Mouse (Mus musculus): ENCODE data around the gene Nek3.

Gene Nek3

DNA sequence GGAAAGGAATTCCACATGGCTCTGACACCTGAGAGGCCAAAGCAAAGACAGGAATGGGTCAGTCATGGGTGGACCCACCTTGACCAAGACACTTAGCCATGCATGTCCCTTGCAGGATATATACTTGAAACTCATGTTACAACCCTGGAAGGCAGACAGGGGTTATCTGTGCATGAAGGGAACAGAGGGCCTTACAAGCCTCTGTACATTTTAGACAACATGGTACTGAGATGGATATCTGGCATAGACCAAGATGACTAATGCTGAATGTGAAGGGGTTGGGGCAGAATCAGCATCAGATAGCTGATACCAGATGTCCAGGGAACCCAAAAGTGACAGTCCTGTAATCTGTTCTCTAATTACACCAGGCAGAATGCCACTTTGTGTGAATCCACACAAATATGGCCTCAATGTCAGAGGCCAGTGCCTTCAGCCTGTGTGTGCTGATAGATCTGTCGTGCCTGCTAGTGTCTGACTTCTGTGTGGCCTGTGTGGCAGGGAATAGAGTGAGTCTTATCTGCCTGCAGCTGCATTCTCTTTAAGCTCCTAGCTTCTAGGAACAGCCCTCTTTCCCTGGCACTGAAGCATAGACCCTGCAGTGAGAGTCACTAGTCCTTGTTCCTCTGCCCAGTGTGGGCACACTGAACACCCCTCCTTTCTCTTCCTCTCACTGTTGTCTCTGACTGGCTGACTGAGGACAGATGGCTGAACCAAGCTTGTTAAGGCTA is 22.3 kb downstream of the Nek3 start:
- no peak for DNase-seq (ENCODE audit: low read depth, low spot score)

GRCm38 (mm10) chr8:22142592-22142991 is 23.6 kb downstream of the Nek3 start:
- no peak for DNase-seq (ENCODE audit: low read depth, low spot score)

DNA sequence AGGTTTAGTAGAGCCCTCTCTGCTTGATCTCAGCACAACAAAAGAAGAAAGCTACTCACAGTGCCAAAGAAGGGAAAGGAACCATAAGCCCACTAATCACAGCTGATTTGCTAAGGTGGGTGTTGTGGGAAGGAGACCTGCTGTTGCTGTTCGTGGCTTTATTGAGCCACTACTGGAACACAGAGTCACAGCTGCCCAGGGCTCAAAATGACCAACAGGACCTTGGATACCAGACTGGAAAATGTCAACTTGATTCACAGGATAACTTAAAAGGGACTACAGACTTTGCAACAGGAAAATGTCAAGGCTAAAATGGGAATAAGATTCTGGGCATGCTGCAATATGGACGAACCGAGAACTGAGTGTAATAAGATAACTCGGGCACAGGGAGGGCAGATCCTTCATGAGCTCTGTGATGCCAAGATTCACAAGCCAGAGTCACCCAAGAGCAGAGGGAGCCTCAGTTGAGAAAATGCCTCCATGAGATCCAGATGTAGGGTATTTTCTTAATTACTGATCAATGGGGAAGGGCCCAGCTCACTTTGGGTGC is 24.3 kb downstream of the Nek3 start:
- peak; percentile 87 for DNase-seq (ENCODE audit: low read depth, low spot score)

DNA sequence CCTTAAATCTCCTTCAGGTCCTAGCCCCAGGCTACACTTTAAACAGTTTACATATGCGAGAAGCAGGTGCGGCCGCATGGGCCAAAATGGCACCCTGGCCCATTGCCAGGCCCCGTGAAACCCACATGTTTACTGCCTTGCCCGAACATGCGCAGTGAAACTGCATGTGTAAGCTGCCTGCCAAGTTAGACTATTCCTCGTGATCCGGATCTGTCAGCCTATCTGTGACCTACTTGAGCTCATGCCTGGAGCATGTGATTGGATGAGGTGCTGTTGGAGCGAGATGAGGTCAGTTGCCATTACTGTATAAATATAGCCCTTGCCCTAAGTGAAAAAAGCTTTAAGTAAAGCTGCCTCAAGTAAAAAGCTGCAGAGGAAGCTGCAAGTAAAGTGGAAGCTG is 29.8 kb downstream of the Nek3 start:
- DNase-seq (ENCODE audit: low read depth, low spot score), result peak; percentile 93

- no peak for DNase-seq (ENCODE audit: low read depth, low spot score)
Measured at GRCm38 (mm10) chr8:22134750-22135135, 31.5 kb downstream of the Nek3 start.

- no peak for DNase-seq (ENCODE audit: low read depth, low spot score)
Measured at GRCm38 (mm10) chr8:22134078-22134749, 32.0 kb downstream of the Nek3 start.

- DNase-seq (ENCODE audit: low read depth, low spot score), result no peak
Measured at GRCm38 (mm10) chr8:22132062-22132461, 34.2 kb downstream of the Nek3 start.

DNA sequence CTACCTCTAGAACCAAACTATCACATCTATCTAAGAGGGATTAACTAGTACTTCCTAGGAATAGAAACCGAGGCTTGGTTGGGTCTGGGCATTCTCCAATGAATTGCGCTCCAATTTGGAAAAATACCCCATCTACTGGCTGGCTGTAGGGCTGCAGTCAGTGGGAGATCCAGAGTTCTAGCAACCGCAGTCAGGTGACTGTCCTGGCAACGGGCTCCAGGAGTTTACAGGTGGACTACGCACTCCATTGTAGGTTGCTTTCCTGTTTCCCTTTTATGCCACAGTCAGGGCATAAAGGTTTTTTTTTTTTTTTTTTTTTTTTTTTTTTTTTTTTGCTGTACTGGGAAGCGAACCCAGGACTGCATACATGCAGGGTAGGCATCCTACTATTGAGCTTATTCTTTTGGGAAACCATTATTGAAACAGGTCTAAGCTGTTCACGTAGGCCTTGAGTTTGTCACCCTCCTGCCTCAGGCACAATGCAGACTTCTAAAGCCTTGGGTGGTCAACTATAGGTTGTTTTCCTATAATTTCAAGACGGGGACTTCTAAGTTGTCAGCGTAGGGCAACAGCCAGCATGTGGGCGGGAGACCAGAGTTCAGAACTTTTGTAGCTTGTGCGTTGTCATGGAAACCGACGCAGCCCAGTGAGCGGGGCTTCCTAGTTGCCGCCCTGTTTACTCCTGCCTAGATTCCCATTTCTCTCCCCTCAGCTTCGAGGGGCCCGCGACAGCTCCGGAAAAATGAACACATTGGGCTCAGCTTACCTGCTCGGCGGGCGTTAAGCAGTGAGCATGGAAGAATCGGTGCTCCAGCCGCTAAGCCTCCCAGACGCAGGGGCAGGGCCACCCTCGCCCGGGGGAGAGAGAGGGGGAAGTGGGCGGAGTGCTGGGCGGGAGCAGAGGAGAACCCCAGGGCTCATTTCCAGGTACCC is 41.7 kb downstream of the Nek3 start, which contains the start of gene Nek5:
TSS of gene Nek5 (minus strand) at position 834 of the 933 bp plus-strand sequence.
- no peak for DNase-seq (ENCODE audit: low read depth, low spot score)

- DNase-seq (ENCODE audit: low read depth, low spot score), result no peak
Measured at GRCm38 (mm10) chr8:22107020-22107419, 59.2 kb downstream of the Nek3 start.

GRCm38 (mm10) chr8:22091568-22091967 is 74.7 kb downstream of the Nek3 start:
- no peak for DNase-seq (ENCODE audit: low read depth, low spot score)

- no peak for DNase-seq (ENCODE audit: low read depth, low spot score)
Measured at GRCm38 (mm10) chr8:22089226-22089625, 77.0 kb downstream of the Nek3 start.

DNA sequence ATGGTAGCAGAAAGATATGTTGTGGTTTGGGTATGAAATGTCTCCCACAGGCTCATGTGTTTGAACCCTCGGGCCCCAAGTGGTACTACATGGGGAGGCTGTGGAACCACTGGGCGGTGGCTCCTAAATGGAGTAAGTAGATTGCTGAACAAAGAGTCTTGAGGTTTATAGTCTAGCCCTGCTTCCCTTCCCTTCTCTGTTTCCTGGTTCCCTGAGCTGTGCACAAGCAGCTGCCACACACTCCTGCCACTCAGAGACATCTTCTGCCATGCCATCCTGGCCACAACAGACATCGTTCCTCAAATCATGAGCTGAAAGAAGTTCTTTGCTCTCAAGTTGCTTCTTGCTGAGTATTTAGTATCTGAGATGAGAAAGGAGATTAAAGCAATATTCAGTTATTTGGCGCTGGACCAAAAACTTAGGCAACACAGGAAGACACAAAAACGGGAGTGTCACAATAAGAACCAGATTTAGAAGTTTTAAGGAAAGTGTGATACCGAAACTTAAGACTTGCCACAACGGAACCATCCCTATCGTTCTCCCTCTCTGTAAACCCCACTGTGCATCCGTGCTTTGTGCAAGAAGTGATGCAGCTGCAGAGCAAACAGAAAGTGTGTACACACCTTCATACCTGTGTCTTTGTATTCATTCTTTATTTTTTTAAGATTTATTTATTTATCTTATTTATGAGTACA is 86.8 kb downstream of the Nek3 start:
- DNase-seq (ENCODE audit: low read depth, low spot score), result no peak

Data from skeletal muscle tissue, adult 2 months (tissue).